Mouse (Mus musculus): ENCODE measurements around the gene Gm6763.
"Not testable (repeated sequence)": the region's sequence is repeated elsewhere in the genome, so short reads cannot be mapped to it uniquely, and the experiment has no call there.

Gm6763 gene

DNA sequence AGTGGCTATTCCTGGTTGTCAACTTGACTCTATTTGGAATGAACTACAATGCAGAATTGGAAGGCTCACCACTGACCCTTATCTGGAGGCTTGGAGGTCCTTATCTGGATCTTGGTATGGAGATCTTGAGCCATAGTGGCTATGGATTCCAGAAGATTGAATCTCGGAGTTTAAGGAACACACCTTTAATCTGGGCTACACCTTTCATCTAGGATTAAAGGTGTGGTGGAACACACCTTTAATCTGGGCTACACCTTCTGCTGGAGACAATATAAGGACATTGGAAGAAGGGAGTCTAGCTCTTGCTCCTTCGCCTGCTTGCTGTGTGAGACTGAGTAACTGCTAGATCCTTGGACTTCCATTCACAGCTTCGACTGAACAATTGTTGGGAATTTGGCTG, at the start of gene Gm6763:
Gene Gm6763, plus strand, starts transcription at position 301 of the 400 bp plus-strand sequence.
- DNase-seq, result not testable (repeated sequence)

- DNase-seq, result no peak
Observed at GRCm38 (mm10) chr10:104110044-104110443, 41.3 kb upstream of the Gm6763 start.

DNA sequence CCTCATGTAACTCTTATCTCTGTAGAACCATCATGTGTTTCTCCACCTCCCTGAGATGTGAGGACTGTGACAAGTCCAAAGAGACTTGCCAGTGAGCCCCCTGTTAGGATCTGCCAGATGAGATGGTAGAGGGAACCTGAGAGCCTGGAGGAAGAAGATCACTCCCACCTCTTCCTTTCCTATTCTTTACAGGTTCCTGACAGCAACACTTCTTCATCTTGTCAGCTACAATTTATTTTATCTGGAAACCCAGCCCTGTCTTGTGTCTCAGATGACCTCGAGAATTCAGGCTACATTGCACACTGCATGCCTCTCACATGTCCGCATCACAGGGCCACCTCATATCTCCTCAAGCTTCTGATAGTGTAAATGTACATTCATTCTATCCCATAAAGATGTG, 33.0 kb upstream of the Gm6763 start:
- no peak for DNase-seq

DNA sequence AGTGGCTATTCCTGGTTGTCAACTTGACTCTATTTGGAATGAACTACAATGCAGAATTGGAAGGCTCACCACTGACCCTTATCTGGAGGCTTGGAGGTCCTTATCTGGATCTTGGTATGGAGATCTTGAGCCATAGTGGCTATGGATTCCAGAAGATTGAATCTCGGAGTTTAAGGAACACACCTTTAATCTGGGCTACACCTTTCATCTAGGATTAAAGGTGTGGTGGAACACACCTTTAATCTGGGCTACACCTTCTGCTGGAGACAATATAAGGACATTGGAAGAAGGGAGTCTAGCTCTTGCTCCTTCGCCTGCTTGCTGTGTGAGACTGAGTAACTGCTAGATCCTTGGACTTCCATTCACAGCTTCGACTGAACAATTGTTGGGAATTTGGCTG, 8.6 kb upstream of the Gm6763 start, which contains the start of gene Gm21293:
Gene Gm21293, plus strand, starts transcription at position 301 of the 400 bp plus-strand sequence.
- DNase-seq, result not testable (repeated sequence)

DNA sequence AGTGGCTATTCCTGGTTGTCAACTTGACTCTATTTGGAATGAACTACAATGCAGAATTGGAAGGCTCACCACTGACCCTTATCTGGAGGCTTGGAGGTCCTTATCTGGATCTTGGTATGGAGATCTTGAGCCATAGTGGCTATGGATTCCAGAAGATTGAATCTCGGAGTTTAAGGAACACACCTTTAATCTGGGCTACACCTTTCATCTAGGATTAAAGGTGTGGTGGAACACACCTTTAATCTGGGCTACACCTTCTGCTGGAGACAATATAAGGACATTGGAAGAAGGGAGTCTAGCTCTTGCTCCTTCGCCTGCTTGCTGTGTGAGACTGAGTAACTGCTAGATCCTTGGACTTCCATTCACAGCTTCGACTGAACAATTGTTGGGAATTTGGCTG, 8.4 kb downstream of the Gm6763 start, which contains the start of gene Gm8764:
Gene Gm8764, plus strand, starts transcription at position 301 of the 400 bp plus-strand sequence.
- not testable (repeated sequence) for DNase-seq

- not testable (repeated sequence) for DNase-seq
Observed at GRCm38 (mm10) chr10:104168215-104168614, 16.9 kb downstream of the Gm6763 start, which contains the start of gene Gm21304. Gene Gm21304, plus strand, starts transcription at chr10:104168515.

DNA sequence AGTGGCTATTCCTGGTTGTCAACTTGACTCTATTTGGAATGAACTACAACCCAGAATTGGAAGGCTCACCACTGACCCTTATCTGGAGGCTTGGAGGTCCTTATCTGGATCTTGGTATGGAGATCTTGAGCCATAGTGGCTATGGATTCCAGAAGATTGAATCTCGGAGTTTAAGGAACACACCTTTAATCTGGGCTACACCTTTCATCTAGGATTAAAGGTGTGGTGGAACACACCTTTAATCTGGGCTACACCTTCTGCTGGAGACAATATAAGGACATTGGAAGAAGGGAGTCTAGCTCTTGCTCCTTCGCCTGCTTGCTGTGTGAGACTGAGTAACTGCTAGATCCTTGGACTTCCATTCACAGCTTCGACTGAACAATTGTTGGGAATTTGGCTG, 25.4 kb downstream of the Gm6763 start, which contains the start of gene Gm21312:
Gene Gm21312, plus strand, starts transcription at position 301 of the 400 bp plus-strand sequence.
- DNase-seq, result not testable (repeated sequence)

GRCm38 (mm10) chr10:104185233-104185632, 33.9 kb downstream of the Gm6763 start, which contains the start of gene Gm20765:
Gene Gm20765, plus strand, starts transcription at chr10:104185533.
- DNase-seq, result not testable (repeated sequence)

DNA sequence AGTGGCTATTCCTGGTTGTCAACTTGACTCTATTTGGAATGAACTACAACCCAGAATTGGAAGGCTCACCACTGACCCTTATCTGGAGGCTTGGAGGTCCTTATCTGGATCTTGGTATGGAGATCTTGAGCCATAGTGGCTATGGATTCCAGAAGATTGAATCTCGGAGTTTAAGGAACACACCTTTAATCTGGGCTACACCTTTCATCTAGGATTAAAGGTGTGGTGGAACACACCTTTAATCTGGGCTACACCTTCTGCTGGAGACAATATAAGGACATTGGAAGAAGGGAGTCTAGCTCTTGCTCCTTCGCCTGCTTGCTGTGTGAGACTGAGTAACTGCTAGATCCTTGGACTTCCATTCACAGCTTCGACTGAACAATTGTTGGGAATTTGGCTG, 42.4 kb downstream of the Gm6763 start, which contains the start of gene Gm4340:
Gene Gm4340, plus strand, starts transcription at position 301 of the 400 bp plus-strand sequence.
- not testable (repeated sequence) for DNase-seq

All from cerebellum, adult 9-11 months (tissue).